Mouse (Mus musculus) frontal cortex, postnatal 14 days (tissue): ENCODE measurements around the gene Crisp2.

Experiments
- DNase-seq, 2 experiments: peaks; one replicate each; pipeline ENCODE4 v3.0.0; 2022; ENCODE audit warnings: low spot score in 2 of 2

The Crisp2 gene

GRCm38 (mm10) chr17:40716273-40716672 lies 90.5 kb downstream of the Crisp2 start:
- no peak for DNase-seq
